Mouse (Mus musculus) heart, adult 18-20 months (tissue): ENCODE results near the gene Rex2. TPM values are rescaled to one million over a fixed set of nuclear protein-coding genes. Genes with fewer than 3 reads are reported as not detected.
"Not testable (repeated sequence)": the region's sequence is repeated elsewhere in the genome, so short reads cannot be mapped to it uniquely, and the experiment has no call there.

ENCODE experiments used
- DNase-seq, 2 experiments: peaks; one replicate each; pipeline ENCODE4 v3.0.0; 2021 to 2022; ENCODE audit warnings: mixed read lengths in 1 of 2
- long read RNA-seq, 2 experiments: library from polyadenylated mRNA; stranded (forward); transcript quantifications; one replicate each; pipeline ENCODE4 v2.0.0; 2021
- total RNA-seq, 2 experiments: library from RNA; stranded (reverse); gene quantifications; 2 replicates each; pipeline ENCODE4 v1.2.3; 2021

The Rex2 gene
- under 1 TPM; 0.27 to 0.39 TPM for total RNA-seq
- long read RNA-seq, experiment 1 = 0 reads
- long read RNA-seq, experiment 2 = 0 reads

DNA sequence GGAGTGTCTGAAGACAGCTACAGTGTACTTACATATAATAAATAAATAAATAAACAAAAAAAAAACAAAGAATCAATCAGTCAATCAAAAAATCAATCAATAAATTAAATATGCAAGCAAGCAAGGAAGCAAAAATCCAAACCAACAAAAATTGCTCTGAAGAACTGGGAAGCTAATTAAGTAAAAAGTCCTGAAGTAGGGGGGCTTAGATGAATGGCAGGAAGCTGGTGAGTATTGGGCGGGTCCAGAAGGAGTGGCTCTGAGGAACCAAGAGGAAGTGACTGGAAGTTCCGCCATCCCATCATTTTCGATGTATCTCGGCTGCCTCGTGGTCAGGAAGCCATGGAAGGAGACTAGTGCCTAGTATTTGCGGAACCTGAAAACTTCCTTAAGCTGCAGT is at the start of gene Rex2:
Gene Rex2, plus strand, starts transcription at position 301 of the 400 bp plus-strand sequence.
- DNase-seq = not testable (repeated sequence)

DNA sequence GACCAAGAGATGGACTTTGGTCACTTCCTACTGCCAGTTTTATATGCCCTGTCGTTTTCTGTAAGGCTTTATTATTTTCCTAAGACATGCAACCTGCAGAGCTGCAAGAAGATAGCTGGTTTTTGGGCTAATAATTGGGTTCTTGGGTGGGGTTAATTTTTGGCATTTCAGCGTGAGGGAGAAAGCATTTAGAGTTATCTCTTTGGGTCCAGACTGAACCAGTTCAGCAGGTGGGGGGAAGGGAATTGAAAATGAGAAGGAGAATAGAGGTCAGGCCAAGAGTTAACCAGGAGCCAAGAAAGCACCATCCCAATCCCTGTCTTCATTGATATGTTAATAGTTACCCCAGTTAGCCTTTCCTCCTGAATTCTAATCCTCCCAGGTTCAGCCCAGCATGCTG is 45.1 kb upstream of the Rex2 start:
- DNase-seq = not testable (repeated sequence)

DNA sequence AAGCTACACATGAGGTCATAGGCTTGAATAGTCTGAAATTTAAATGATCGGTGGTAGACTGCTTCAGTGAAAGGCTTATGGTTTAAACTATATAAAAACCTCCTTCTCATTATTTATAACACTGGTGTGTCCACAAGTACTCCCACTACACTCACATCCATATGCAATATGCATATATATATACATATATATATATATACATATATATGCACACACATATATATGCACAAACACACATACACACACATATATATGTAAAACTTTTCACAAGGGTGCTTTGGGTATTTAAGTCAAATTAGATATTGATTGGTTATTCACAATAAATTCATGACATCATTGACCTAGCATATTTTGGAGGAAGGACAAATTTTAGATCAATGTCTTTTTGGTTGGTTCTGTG is 3.2 kb upstream of the Rex2 start:
- DNase-seq = not testable (repeated sequence)

DNA sequence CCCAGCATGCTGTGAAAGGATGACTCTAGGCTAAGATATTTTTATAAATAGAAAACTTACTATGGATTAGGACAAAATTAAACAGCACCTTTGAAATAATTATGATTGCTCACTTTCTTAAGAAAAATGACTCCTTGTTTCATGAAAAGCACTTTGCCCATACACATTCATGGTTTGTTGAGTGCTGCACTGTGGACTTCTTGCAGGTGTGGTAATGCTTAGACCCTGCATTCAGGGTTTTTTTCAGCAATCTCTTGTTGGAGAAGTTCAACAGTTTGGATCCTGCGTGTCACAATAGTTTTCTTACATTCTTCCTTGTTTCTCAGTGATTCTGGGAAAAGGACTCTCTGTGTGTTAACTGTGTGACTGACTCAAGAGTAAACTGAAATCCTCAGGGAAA is 4.7 kb downstream of the Rex2 start:
- peak in 1 of 2 experiments; percentile 5 for DNase-seq

DNA sequence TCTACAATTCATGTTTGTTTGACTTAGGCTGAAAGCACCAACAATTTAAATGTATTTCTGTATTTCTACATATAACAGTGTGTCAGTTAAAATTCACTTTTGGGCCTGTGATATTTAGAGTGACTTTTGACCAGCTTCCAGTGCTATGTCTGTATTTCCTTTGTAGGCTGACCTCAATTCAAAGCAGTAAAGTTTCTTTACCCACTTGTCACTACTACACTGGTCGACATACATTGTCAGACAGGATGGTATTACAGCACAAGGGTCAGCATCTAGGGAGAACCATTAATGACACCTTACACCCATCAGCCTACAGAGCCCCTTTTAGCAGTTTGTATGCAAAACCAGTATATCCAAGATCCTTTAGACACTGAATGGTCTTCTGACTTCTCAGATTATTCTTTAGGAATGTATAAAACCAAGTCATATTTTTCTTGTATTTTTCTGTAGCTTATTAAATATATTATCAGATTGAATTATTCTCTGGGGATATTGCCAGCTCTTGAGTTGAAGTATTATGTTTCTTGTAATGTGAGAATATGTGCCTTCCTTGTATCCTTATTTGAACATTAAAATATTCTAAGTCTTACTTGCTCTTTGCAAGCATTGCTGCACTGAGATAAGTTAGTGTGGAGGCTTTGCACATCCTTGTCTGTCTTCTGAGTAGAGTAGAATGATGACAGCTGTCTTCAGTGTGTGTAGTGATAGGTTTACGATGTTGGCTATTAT is 9.8 kb downstream of the Rex2 start:
- DNase-seq = not testable (repeated sequence)

DNA sequence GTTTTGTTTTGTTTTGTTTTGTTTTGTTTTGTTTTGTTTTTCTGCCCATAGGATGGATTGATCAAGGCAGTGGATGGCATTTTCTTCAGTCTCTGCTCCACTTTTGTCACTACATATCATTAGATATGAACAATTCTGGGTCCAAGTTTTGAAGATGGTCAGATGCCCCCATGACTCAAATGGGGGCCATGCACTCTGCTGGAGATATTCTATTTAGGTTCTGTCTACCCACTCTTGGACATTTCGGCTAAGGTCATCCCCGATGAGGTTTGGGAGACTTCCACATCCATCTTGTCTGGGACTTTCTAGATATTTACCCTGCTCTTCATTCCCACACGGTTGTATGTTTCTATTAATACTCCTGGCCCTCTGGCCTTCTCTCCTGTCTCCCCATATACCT is 42.1 kb downstream of the Rex2 start:
- DNase-seq = not testable (repeated sequence)

DNA sequence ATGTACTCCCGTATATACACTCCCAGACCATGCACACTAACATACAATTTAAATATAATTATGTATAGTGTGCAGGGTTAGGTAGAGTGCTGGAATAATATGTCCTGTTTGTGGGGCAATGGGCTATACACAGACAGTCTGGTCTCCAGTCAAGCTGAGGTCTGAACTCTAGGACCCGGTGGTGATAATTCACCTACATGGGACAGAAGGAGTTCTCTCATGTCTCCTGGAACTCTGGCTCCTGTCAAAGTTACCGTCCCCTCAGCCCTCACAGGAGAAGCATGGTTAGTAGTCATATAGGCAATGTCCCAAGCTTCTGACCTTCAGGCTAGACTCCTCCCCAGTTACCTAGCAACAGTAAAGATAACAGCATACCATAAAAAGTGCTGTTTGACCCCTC is 44.2 kb downstream of the Rex2 start:
- peak in 1 of 2 experiments; percentile 4 for DNase-seq

DNA sequence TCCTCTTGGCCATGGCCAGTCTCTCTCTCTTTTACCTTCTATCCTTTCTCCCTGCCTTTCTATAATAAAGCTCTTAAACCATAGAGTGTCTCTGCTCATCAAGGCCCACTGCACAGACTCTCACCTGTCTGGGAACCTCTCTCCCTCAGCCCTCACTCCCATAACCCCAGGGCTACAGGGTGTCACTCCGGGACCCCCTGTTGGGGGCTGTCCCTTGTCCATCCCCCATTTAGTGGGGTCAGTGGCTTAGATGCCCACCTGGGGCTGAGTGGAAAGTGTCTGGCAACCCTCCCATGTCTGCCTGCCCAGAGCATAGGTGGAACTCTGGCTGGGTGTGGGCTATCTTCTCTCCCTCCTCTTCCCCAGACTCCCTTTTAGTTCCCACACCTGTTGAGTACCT is 44.7 kb downstream of the Rex2 start:
- DNase-seq = not testable (repeated sequence)

DNA sequence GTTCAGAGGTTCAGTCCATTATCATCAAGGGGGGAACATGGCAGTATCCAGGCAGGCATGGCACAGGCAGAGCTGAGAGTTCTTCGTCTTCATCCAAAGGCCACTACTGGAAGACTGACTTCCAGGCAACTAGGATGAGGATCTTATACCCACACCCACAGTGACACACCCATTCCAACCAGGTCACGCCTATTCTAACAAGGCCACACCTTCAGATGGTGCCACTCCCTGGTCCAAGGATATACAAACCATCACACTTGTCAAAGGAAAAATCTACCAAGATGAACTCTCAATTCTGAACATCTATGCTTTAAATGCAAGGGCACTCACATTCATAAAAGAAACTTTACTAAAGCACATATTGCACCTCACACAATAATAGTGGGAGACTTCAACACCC is 74.0 kb downstream of the Rex2 start:
- DNase-seq = not testable (repeated sequence)

DNA sequence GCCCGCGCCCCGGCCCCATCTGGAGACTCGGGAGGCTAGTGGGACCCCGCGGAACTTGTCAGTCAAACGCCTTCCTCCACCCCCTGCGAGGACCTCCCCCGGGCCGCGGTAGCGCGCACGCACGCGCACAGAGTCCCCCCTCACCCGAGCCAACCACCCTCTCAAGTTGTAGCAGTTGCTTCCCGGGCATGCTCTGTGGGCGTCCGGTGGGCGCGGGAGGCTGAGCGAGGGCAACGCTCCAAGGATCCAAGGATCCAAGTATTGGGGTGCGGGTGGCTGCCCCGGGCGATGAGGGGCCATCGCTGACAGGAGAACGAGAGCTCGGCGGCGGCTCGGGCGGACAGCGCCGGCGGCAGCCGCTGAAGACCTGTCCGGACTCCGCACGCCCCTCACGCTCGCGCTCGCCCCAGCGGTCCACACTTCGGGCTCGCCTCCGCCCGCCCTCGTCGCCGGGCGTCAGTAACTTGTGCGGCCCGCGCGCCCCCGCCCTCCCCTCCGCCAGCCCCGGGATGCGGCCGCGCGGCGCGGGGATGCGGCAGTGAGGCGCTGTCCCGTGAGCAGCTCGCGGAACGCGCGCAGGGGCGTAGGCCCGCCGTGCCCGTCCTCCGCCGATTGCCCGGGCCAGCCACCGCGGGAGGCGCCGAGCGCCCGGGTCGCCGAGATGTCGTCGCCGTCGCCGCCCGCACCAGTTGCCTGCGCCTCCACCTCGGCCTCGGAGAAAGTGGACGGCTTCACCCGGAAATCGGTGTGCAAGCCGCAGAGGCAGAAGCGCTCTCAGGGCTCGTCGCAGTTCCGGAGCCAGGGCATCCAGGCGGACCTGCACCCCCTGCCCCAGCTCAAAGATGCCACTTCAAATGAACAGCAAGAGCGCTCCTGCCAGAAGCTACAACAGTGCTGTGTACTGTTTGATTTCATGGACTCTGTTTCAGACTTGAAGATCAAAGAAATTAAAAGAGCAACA is 80.3 kb downstream of the Rex2 start:
- not testable (repeated sequence) for DNase-seq

DNA sequence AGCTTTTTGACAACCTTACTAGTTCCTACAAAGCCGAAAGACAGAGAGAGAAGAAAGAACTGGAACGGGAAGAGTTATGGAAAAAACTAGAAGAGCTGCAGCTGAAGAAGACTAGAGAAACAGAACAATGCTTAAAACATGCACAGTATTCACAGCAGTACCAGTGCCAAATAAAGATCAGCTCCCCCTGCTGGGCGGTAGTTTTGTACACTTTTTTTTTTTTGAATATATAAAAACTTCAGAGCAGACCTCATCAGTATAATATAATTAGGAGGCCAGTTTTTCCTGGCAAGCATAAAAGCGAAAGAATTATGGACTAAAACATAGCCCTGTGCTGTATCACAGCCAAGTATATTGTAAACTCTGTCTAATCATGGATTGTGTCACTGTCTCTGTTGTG is 82.2 kb downstream of the Rex2 start:
- DNase-seq = not testable (repeated sequence)

Other genes with a start within 250 kb of the Rex2 start
- not detected for gene Gm21411, start 112.3 kb upstream of the Rex2 start, total RNA-seq
- not detected for gene Zfp989, start 49.9 kb upstream of the Rex2 start, total RNA-seq
- gene Zfp991, start 110.2 kb downstream of the Rex2 start, total RNA-seq = 1 to 10 TPM; 3.9 to 4.3 TPM